Mouse (Mus musculus): Measurements from ENCODE around the gene Fgf14. TPM values are rescaled to one million over a fixed set of nuclear protein-coding genes. Genes with fewer than 3 reads are reported as not detected.

The Fgf14 gene
- polyA plus RNA-seq, 1 experiment from 2014 or later, result 0.20 TPM

GRCm38 (mm10) chr14:123967996-123968395 is 708.9 kb downstream of the Fgf14 start:
- 76% methylated on average over 6 of the region's 6 CpGs for WGBS
- Histone ChIP-seq H3K36me3 (ENCODE audit: insufficient read depth, low read length) (no peaks in the 10 kb centered on the region), H3K27me3 (ENCODE audit: insufficient read depth, low read length) (no peaks in the 10 kb centered on the region), H3K9ac (replicated peaks; ENCODE audit: low read length) (no peak overlapping the region), H3K4me3 (ENCODE audit: low read length) (no peak overlapping the region), H3K9me3 (ENCODE audit: low read length) (no peaks in the 10 kb centered on the region), H3K27ac (ENCODE audit: low read length) (no peak overlapping the region), H3K4me2 (replicated peaks; ENCODE audit: low read depth, low read length) (no peak overlapping the region), H3K4me1 (ENCODE audit: insufficient read depth, low read length) (no peaks in the 10 kb centered on the region)
- ATAC-seq (ENCODE audit: low FRiP score, low TSS enrichment), result no peak

- Histone ChIP-seq H3K4me2 (replicated peaks; ENCODE audit: low read depth, low read length) (no peak overlapping the region), H3K27me3 (ENCODE audit: insufficient read depth, low read length) (no peaks in the 10 kb centered on the region), H3K4me1 (ENCODE audit: insufficient read depth, low read length) (no peaks in the 10 kb centered on the region), H3K9me3 (ENCODE audit: low read length) (no peaks in the 10 kb centered on the region), H3K36me3 (ENCODE audit: insufficient read depth, low read length) (no peaks in the 10 kb centered on the region), H3K4me3 (ENCODE audit: low read length) (no peak overlapping the region), H3K9ac (replicated peaks; ENCODE audit: low read length) (no peak overlapping the region), H3K27ac (ENCODE audit: low read length) (no peak overlapping the region)
- no peak for ATAC-seq (ENCODE audit: low FRiP score, low TSS enrichment)
- 77% methylated on average over 2 of the region's 2 CpGs for WGBS
Observed at GRCm38 (mm10) chr14:123966531-123966930, 710.4 kb downstream of the Fgf14 start.

Measured in kidney, embryonic 16.5 days (tissue).